Mouse (Mus musculus): Measurements from ENCODE around the gene Sept7. TPM values are rescaled to one million over a fixed set of nuclear protein-coding genes. Genes with fewer than 3 reads are reported as not detected.
A peak's percentile ranks its signal among the peaks of the same experiment; 100 is the strongest.

Sept7 gene
- total and polyA plus RNA-seq, 3 experiments = 66.7 to 254 (median 67.0) TPM

DNA sequence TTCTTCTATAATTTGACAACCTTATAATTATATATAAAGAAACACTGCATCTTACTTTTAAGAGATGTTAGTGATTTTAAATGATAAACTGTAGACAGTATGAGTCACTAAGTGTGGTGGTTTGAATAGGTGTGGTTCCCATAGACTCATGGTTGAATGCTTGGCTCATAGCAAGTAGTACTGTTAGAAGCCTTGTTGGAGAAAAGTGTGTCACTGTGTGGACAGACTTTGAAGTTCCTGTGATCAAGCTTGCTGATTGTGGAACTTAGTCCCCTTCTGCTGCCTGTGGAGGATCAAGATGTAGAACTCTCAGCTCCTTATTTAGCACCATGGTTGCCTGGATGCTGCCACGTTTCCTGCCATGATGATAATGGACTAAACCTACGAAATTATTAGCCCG lies 14.9 kb downstream of the Sept7 start:
- H3K4me1 ChIP-seq (ENCODE audit: control insufficient read depth in 1 of 2, insufficient read depth in 2 of 2, low read length in 2 of 2) = no peaks in the 10 kb centered on the region; a peak in 1 of 4 replicates
- H3K79me2 ChIP-seq (ENCODE audit: control insufficient read depth, insufficient read depth, low read length, poor library complexity) = peaks cover 2% of the 10 kb centered on the region
- H3K36me3 ChIP-seq (ENCODE audit: control insufficient read depth in 1 of 2, insufficient read depth in 2 of 2, low read length in 2 of 2) = peaks cover 11 to 40% of the 10 kb centered on the region in 2 experiments
- no peak overlapping the region for H3K4me3 ChIP-seq (ENCODE audit: control insufficient read depth in 1 of 2, insufficient read depth in 1 of 2, low read depth in 2 of 2, low read length in 2 of 2)
- H3K9me3 ChIP-seq (replicated peaks; ENCODE audit: insufficient read depth, low read length) = no peaks in the 10 kb centered on the region
- no peak overlapping the region for H3K27ac ChIP-seq (ENCODE audit: control insufficient read depth, low read depth, low read length)
- no peak overlapping the region for H3K9ac ChIP-seq (ENCODE audit: control insufficient read depth, low read depth, low read length, poor library complexity, severe bottlenecking)
- TF ChIP-seq UBTF (IDR thresholded peaks at IDR 0.05; ENCODE audit: borderline replicate concordance, insufficient read depth, low read depth, low read length) = no peak
- no peak for TF ChIP-seq HCFC1 (IDR thresholded peaks at IDR 0.05; ENCODE audit: low read depth, low read length)
- TF ChIP-seq POLR2AphosphoS5 (IDR thresholded peaks at IDR 0.05; ENCODE audit: borderline replicate concordance, low read depth, low read length) = no peak
- no peak for TF ChIP-seq MYC (IDR thresholded peaks at IDR 0.05; ENCODE audit: low read depth, low read length)
- TF ChIP-seq ELF1 (IDR thresholded peaks at IDR 0.05; ENCODE audit: low read depth, low read length) = no peak
- TF ChIP-seq POLR2AphosphoS2 (IDR thresholded peaks at IDR 0.05; ENCODE audit: low read length) = no peak
- no peak for TF ChIP-seq EP300 (IDR thresholded peaks at IDR 0.05; ENCODE audit: low read depth in 1 of 2, low read length in 2 of 2)
- TF ChIP-seq MAZ (IDR thresholded peaks at IDR 0.05; ENCODE audit: low read depth, low read length) = no peak
- TF ChIP-seq MAX (IDR thresholded peaks at IDR 0.05; ENCODE audit: low read length) = no peak
- TF ChIP-seq E2F4 (IDR thresholded peaks at IDR 0.05; ENCODE audit: borderline replicate concordance, low read depth, low read length) = no peak
- no peak for TF ChIP-seq MEF2A (IDR thresholded peaks at IDR 0.05; ENCODE audit: extremely low read depth, insufficient replicate concordance, low read depth, low read length, poor library complexity, severe bottlenecking)
- TF ChIP-seq TBP (IDR thresholded peaks at IDR 0.05; ENCODE audit: low read depth, low read length) = no peak
- no peak for TF ChIP-seq CTCF (IDR thresholded peaks at IDR 0.05 in 2 of 3, conservative IDR thresholded peaks at IDR 0.05 in 1 of 3; ENCODE audit: control insufficient read depth in 1 of 3, insufficient read depth in 1 of 3, low read depth in 2 of 3, low read length in 3 of 3, poor library complexity in 1 of 3, severe bottlenecking in 1 of 3)
- no peak for TF ChIP-seq NELFE (IDR thresholded peaks at IDR 0.05; ENCODE audit: low read depth, low read length)
- TF ChIP-seq TAL1 (IDR thresholded peaks at IDR 0.05; ENCODE audit: low read length) = no peak
- no peak for TF ChIP-seq ZKSCAN1 (IDR thresholded peaks at IDR 0.05; ENCODE audit: low read depth, low read length)
- no peak for TF ChIP-seq USF2 (IDR thresholded peaks at IDR 0.05; ENCODE audit: borderline replicate concordance in 1 of 2, insufficient read depth in 1 of 2, low read depth in 1 of 2, low read length in 2 of 2)
- no peak for TF ChIP-seq ZMIZ1 (IDR thresholded peaks at IDR 0.05; ENCODE audit: low read depth, low read length)
- no peak for TF ChIP-seq NRF1 (IDR thresholded peaks at IDR 0.05; ENCODE audit: insufficient read depth, low read depth, low read length, poor library complexity, severe bottlenecking)
- peak; percentile 36 for DNase-seq (ENCODE audit: low read depth, low spot score)
- no peaks in the 10 kb centered on the region for H3K27me3 ChIP-seq (ENCODE audit: control insufficient read depth in 1 of 2, insufficient read depth in 2 of 2, low read length in 2 of 2)

DNA sequence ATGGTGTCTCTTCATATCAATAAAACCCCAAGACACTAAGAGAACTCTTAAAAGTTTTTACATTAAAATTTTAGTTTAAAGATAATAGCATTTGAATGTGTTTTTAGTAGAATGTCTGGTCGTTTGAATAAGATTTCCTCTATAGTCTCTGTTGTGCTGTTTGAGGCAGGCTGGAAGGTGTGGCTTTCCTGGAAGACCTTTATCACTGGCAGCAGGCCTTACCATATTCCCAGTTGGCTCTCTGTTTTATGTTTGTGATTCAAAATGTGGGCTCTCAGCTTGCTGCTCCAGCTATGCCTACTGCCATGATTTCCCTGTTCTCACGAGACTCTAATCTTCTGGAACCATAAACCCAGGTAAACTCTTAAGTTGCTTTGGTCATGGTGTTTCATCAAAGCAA lies 15.3 kb downstream of the Sept7 start:
- no peak overlapping the region for H3K9ac ChIP-seq (ENCODE audit: control insufficient read depth, low read depth, low read length, poor library complexity, severe bottlenecking)
- no peak for DNase-seq (ENCODE audit: low read depth, low spot score)
- H3K27ac ChIP-seq (ENCODE audit: control insufficient read depth, low read depth, low read length) = no peak overlapping the region
- TF ChIP-seq MYB (IDR thresholded peaks at IDR 0.05; ENCODE audit: low read depth, low read length) = no peak
- TF ChIP-seq BHLHE40 (IDR thresholded peaks at IDR 0.05; ENCODE audit: borderline replicate concordance, low read depth, low read length) = no peak
- TF ChIP-seq HCFC1 (IDR thresholded peaks at IDR 0.05; ENCODE audit: low read depth, low read length) = no peak
- H3K4me3 ChIP-seq (ENCODE audit: control insufficient read depth in 1 of 2, insufficient read depth in 1 of 2, low read depth in 2 of 2, low read length in 2 of 2) = no peak overlapping the region
- H3K79me2 ChIP-seq (ENCODE audit: control insufficient read depth, insufficient read depth, low read length, poor library complexity) = no peaks in the 10 kb centered on the region; the same call in 1 of the 2 replicates
- H3K9me3 ChIP-seq (replicated peaks; ENCODE audit: insufficient read depth, low read length) = no peaks in the 10 kb centered on the region
- no peaks in the 10 kb centered on the region; a peak in 1 of 4 replicates for H3K4me1 ChIP-seq (ENCODE audit: control insufficient read depth in 1 of 2, insufficient read depth in 2 of 2, low read length in 2 of 2)
- no peaks in the 10 kb centered on the region for H3K27me3 ChIP-seq (ENCODE audit: control insufficient read depth in 1 of 2, insufficient read depth in 2 of 2, low read length in 2 of 2)
- H3K36me3 ChIP-seq (ENCODE audit: control insufficient read depth in 1 of 2, insufficient read depth in 2 of 2, low read length in 2 of 2) = peaks cover 10 to 40% of the 10 kb centered on the region in 2 experiments

Data from MEL (cell line).